Mouse (Mus musculus): Measurements from ENCODE around the gene Grem2.

Gene Grem2

DNA sequence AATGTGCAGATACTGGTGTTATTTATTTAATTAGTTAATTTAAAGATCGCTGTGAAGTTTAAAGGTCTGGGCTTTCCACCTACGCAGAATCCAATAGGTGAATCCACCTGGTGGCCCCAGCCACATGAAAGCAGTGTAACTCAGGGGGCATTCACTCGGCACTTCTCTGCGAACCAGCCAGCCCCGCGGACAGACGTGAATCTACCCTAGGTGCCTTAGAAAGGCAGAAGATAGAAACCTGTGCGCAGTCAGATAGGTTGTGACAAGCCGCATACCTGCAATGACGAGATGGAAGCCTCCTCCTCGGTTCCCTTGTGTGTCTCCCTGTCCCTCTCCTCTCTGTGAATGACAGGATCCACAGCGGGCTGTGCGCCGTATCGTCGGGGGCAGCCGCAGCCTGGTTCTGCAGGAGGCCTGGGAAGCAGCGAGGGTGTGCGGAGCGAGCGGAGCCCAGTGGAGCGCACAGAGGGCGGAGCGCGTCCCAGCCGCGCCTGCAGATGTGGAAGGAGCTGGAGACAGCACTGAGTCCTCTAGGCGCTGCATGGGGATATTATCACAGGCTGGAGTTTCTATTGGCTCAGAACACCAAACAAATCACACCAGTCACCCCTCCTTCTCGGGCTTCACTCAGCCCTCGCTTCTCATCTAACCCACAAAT lies at the start of gene Grem2:
Grem2 (minus strand) TSS at position 522 of the 658 bp plus-strand sequence.
- peak; percentile 3 for DNase-seq

DNA sequence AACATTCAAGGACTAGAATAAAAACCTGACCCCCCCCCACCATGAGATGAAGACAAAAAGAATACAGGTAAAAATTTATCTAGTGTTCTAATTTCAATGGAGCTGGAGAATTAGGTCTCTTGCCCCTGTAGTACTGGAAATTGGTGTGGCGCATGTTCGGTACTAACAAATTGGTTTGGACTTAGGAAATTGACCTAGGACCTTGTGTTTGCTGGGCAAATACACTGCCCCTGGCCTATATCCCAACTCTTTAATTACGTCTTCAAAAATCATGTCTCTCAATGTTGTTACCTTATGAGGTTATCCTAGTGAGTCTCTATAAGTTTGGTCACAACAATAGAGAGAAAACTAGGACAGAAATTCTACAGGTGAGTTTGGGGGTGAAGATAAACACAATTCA lies 38.2 kb upstream of the Grem2 start:
- no peak for DNase-seq

DNA sequence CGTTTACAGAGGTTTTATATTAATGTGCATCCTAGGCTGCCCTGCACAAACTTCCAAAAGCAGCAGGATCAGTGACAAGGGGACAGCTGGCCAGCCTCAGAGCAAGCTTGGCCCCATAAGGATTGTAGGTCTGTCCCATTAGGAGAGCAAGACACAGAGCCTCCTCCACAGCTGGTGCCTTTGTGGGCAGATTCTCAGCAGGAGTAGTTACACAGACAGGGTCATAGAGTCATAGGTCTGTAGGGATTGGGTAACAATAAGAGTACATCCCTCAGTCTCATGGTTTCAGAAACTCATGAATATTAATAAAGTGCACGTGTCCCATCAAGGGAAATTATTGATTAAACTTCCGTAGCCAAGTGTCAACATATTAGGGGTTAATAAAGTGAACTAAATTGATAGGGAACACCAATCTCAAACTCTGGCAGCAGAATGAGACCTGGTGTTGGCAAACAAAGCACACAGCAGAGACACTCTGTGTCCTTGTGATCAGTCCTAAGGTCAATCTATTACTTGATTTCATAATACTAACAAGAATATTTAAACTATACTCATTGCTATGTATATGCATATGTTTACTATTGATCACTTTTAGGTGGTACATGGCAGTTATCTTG lies 9.5 kb upstream of the Grem2 start:
- DNase-seq, result no peak

DNA sequence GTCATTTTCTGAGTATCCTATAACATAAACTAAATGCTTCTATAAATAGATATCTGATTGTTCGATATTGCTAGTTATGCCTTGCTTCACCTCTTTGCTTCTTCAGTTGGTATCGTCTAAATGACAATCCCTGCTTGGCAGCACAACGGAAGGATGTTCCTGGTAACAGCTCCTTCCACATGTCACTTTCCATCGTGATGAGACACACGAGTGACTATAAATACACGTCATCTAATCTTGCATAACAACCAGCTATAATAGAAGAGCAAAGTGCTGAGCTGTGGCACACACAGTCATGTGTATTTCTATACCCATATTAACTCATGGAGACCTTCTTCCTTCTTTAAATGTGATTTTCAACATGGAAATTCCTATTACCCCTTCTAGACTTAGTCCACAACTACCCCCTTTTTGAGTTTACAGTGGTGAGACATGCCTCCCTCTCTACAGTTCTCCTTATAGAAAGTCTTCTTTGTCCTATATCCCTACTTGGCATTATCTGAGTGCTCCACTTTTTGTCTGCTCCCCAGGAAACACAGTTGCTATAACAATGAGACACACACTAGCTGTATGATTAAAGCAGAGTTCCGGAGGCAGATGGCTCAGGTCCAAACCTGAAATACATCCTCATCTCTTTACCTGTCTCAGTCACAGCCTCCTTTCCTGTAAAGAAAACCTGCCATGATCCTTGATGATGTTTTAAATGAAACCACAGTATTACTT lies 8.0 kb upstream of the Grem2 start:
- DNase-seq, result no peak

DNA sequence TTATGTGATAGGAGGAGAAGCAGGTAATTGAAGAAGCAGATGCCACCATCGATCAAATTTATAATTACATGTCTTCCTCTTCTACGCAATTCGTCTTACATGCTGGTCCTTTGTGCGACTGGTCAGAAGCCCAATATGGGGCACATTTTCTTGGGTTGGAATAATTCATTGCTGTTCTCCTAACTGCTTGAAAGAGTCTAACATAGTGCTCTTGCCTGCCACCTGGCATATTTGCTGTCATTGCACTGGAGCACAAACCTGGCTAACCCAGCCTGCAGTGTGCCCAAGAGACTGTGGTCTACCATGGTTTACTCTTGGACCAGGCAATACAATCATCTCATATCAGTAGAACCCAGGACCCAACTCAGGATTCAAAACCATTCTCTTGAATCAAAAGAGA lies 2.7 kb downstream of the Grem2 start:
- DNase-seq, result no peak

DNA sequence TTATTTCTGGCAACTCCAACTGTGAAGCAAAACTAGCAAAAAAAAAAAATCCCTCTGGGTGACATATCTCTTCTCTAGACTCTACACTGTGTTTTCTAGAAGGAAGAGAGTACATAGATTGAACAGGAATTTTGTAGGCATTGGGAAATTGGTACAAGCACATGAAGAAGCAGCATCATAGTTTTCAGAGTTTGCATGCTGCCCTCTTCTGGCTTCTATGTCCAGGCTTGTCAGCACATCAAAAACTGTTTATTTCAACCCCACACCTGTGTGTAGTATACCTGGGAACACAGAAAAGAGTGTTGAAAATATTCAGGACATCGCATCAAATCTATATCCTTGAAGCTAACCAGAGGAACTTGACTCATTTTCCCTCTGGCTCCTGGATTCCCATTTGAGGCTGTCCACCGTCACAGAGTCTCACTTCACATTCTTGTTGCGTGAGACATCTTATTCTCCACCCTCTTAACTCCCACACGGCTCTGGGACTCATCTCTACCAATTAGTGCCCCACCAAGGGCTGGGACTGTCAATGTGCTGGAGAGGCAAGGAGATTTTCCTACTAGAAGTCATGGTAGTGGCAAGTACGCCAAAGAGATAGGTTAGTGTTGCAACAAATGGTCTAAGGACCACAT lies 3.3 kb downstream of the Grem2 start:
- no peak for DNase-seq

DNA sequence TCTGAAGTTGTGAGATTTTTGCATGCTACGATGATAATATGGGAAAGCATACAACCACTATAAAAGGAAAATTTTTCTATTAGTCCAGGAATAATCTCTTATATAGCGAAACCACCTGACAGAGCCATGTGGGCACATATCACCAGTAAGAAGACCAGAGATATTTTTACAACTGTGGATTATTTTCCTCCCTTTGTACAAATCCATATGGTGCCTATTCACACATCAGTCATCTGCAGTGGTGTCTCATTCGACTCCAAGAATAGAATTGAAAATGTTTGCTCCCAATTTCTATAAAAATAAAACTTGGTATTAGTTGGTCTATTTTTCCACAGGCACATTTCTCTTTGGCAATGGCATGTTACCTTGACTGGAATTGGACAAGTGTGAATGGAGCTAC lies 11.8 kb downstream of the Grem2 start:
- no peak for DNase-seq

DNA sequence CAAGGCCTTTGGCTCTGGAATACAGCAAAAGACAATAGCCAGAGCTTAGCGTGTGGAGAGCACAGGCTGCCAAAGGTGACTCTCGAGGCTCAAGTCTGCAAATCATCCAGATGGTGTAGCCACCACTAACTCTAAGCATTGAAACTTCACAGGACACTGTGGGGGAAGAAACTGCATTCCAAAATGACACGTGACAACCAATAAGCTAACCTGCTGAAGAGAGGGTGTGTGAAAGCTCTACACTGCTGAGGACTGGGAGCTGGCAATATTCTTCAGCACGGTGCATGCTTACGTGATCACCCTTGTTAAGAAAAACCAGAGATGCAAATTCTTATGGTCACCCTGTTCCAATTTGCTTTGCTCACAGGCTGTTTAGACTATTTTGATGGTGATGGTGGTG lies 13.4 kb downstream of the Grem2 start:
- DNase-seq, result no peak

DNA sequence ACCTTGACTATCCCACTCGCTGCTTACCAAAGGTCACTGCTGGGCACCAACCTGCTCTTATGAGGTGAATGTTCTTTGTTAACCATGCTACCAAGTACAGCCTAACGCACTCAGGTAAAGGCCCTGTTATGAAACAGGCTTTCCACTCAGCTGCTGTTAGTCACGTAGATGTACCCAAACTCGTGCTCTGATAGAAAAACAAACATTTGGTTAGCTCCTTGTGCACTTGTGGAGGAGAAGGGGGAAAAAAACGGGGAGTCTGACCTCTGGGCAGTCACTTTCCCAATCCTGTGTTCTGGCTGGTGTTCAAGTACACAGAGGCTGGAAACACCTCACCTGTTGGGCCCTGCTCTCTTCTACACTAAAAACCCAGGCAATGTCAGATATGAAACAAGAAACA lies 14.0 kb downstream of the Grem2 start:
- DNase-seq, result no peak

DNA sequence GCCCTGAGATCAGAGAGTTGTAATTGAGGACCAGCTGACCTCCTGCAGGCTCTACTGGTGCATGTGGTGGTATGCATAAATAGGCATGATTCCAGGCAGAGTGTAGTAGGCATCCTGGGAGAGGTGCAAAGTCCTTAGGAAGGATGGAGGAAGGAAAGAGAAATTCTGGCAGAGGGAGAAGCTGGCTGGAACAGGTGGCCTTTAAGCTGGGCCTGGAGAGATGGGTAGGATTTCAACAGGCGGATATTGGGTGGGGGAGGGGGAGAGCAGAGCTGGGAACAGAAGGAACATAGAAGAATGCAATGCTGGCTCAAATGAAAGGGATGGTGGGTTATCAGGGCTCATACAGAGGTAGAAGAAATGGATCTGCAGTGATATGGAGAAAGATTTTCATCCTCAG lies 18.9 kb downstream of the Grem2 start:
- no peak for DNase-seq

DNA sequence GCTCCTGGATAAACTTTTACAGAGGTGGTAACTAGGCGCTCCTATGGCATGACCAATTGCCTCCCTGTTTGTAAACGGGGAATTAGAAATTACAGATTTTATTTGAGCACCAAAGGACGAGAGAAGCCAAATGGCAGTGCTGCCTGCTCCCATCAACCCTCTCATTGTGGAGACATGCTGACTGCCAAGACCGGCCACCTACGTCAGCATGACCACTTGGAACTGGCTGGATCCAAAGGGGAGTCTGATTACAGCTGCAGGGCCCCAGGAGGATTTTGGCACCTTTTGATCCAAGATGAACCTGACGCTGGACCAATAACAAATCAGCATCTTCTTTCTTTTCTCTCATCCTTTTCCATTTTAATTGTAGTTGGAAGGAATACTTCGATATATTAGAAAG lies 29.1 kb downstream of the Grem2 start:
- DNase-seq, result no peak

DNA sequence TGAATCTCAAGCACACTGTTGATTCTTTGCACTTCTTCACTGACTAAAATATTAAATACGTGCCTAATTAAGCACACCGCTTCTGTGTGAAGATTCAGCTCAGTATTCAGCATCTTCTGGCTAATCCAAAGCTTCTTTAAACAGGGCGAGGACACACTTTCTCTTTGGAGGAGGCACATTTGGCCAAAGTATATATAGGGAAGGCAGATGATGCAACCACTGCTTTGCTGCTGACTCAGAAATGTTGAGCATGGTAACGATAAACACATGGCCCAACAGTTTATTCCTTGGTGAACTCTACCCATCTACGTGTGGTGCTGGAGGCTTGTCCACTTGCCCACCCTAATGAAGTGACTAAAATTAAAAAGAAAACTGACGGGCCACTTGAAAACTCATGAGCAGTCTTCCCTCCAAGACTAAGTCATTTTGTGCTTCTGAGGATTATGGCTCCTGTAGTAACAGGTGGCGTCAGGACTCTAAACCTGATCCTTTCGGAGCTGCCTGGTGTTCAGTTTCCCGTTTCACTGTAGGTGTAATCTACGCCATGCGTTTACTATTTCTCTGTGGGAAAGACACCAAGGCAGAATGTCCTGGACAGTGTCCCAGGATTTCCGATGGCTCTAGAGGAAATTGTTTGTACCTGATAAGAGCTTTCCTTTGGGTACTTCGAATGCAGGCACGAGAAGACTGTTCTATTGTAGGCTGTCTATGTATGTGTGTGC lies 32.8 kb downstream of the Grem2 start:
- no peak for DNase-seq

DNA sequence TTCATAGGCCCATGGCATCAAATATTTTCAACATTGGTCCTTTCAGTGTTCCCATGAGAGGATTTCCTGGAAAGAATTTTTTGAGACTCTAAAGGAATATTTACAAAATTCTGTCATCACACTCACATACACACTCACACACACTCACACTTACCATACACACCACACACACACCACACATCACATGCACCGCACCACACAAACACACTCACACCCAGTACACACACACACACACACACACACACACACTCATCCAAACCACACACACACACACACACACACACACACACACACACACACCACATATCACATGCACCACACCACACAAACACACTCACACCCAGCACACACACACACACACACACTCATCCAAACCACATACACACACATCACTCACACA lies 33.5 kb downstream of the Grem2 start:
- no peak for DNase-seq

DNA sequence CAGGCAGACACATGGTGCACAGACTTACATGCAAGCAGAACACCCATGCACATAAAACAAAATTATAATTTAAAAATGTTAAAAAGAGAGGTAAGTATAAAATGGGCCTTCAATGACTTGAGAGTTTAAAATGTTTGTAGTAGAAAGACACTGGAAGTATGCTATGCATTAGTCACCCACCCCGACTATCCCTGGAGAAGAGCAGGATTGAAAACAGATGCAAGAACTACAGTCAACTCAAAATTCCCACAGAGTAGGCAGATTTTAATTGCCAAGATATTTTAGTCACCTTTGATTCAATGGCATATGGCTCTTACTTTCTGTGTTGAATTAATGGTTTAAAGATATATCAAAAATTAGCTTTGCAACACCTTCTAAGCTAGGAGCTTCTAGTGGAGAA lies 39.1 kb downstream of the Grem2 start:
- DNase-seq, result no peak

DNA sequence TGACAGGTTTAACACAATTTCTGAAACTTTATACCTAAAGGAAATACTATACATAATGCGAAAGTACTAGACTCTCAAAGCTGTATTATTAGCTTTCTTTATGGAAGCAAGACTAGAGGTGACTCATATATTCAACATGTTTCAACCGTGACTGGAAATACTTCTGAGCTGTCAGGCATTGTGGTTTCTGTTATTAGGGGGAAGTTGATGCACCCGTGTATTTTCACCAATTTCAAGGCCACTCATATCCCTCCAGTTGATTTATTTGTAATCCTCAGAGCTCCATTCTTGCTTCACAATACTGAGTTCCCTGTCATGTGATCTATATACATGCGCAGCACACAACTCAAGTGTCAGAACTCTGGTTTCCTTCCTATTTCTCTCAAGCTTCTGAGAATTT lies 46.4 kb downstream of the Grem2 start:
- DNase-seq, result no peak

DNA sequence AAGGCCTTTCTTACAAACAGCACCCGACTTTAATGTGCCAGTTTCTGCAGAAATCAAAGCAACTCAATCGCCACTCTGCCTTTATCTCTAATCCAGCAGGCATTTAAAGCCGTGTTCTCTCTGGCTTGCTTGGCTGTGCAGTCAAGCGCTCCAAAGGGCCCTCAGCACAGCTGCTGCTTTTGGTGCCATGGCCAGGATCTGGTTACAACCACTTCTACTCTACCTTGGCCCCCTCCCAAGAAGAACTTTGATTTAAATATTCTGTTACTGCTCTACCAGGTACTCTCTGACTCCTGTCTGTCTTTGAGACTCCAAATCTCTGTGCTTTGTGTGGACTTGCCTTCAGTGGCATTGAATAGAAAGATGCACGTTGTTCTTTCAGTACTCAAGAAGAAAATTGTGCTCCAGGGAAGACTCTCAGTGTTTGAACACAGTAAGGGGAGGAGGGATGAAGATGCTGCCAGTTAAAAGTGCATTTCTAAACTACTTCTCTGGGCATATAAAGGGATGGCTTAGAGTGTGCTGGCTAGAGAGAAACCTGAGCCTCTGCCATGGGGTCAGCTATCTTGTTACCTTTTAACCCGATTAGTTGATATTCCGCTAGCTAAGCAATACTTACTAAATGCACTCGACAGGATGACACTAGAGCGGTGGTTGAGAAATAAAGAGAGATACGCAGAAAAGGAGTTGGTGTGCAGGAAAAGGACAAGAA lies 61.1 kb downstream of the Grem2 start:
- no peak for DNase-seq

DNA sequence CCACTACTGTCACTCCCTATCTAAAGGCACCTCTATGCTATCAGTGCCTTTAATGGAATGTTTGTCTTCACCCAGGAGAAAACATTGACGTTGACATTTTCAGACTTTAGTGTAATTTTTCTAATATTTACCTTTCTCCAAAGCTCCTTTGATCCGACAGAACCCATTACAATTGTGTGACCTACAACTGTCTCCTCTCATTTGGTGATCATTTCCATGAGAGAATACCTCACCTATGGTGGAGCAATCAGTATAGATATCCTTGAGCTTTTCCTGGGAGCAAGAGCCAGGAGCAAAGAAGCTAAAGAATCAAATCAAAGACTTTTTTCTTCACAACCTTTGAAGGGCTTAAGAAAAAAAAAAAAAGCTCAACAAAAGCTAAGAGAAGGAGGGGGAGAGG lies 65.4 kb downstream of the Grem2 start:
- no peak for DNase-seq

DNA sequence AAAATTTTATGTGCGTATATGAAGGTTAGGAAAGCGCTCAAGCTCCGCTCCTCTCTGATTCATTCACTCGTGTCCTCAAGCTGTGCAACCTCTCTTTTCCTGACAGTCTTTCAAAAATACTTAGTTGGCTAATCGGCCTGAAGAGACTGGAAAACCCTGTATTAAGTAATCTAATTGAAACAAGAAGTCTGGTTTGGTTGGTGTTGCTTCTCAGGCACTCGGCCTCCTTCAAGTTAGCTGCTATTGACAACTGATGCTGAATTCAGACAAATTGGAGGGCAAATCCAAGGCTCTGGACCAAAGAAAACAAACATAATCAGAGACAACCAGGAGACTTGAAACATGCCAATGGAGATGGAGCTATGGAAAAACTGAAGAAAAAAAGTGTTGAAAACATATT lies 76.8 kb downstream of the Grem2 start:
- DNase-seq, result no peak

DNA sequence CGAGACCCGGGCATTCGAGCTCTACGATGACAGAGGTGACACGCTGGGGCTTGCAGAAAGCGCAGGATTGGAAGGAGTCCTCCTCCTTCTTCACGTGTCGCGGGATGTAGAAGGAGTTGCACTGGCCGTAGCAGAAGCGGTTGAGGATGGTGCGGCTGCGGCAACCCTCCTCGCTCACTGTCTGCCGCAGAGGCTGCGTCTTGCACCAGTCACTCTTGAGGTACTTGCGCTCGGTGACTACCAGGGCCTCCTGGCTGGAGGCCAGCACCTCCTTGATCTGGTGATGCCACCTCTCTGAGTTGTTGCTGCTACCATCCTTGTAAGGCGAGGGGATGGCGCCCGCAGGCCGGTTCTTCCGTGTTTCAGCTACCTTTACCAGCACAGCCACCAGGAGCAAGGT lies 84.8 kb downstream of the Grem2 start:
- DNase-seq, result no peak

DNA sequence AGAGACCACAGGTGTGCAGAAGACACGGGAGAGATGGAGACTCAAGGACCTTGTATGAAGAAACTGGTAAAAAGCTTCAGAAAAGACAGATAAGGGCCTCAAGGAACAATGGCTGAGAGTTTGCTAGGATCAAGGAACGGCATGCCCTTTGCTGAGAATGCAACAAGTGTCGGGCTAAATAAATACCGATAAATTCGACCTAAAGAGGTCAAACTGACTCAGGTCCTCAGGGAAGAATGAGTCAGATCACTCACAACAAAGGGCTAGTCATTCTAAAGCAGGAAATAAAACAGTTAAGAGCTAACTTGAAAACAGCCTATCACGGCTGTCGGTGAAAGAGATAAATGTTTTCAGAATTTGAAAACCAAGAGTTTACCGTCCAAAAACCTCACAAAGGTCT lies 95.1 kb downstream of the Grem2 start:
- no peak for DNase-seq

DNA sequence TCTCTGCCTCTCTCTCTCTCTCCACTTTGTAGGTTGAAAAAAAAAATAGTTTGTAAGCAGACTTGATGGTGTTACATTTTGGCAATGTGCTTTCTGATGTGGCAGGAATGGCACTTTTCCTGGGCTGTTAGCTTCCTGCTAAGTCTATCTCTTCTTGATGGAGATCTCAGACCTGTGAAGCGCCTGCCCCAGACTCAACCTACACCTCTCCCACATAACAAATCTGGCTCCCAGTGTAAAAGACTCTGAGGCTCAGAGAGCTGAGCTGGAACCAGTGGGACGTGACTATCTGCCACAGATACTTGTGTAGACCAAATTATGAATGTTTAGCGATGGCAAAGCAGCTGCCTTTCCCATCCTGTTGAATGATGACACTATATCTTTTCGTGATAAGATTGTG lies 109.8 kb downstream of the Grem2 start:
- no peak for DNase-seq

DNA sequence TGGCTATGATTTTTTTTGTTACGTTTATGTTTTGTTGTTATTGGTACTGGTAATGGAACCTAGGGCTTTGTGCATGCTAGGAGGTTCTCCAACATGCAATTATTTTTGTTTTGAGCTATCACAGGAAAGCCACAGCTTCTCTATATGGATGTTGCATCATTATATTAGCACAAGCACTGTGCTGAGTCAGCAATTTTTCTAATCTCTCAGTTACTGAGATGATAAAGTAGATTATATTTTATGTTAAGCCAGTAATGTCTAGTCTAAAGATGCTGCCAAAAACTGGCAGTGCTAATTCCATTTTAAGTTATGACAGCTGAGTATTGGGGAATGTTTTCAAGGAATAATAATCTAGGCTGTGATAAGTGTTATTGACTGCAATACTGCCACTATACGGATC lies 133.0 kb downstream of the Grem2 start:
- no peak for DNase-seq
